Mouse (Mus musculus) ES-E14 (cell line): ENCODE measurements around the gene Tspo.

Source experiments
- HCFC1 ChIP-seq: IDR thresholded peaks from 2 replicates; pipeline ENCODE4 v1.6.1; 2012; ENCODE audit warnings: low read length, inconsistent platforms, borderline replicate concordance; ENCODE audit not compliant: insufficient read depth
- ZC3H11A ChIP-seq: IDR thresholded peaks from 2 replicates; pipeline ENCODE4 v1.6.1; 2012; ENCODE audit warnings: low read depth, mild to moderate bottlenecking, inconsistent platforms, low read length, borderline replicate concordance
- ZNF384 ChIP-seq: IDR thresholded peaks from 2 replicates; pipeline ENCODE4 v1.6.1; 2012; ENCODE audit warnings: low read depth, low read length, inconsistent platforms

DNA sequence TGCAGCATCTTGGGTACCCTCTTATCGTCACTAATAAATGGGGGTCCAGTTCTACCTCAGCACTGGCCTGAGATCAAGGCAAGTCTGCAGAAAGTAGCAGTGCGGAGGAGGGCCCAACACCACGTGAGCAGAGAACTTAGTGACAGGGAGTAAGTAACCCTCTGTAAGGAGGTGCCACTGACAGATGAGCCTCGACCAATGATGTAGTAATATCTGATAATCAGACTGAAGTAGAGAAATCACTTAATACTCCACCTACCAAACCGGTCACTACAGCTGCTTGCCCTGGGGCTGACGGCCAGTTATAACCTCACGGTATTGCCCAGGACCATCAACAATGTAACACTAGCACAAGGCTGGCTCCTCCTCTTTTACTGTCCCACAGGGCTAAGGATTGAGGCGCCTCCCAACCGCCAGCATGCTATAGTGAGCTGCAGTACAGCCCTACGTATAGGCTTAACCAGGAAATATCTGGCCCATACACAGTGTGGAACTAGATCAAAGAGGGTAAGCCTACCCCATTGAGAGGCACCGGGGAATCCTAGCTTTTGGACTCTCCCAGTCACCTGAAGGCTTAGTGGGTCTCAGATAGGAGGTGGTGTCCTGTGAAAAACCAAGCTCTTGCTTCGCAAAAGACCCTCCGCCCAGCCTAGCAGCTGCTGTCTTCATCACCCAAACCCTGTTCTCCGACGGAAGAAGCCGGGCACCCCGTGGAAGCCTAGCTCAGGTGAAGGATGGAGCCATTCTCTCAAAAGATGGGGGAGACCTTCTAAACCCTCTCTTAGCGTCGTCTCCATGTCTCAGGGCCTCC, 30.5 kb downstream of the Tspo start:
- TF ChIP-seq ZNF384 (no peak), ZC3H11A (no peak), HCFC1 (no peak)
